Mouse (Mus musculus) liver, embryonic 14.5 days (tissue): ENCODE measurements at regions not wholly inside any gene's neighbourhood (a gene's known extent, or its start where the extent isn't known, plus 50 kb on each side); places are given as distances from the start of the nearest gene placed in this dataset.

ENCODE experiments used
- ATAC-seq: fragments of 200-750 bp; cut with Nextera tagmentation; 2 replicates; pipeline ENCODE4 v1.8.0; 2017; ENCODE audit warnings: moderate number of reproducible peaks, mild to moderate bottlenecking, moderate library complexity; ENCODE audit not compliant: insufficient read depth
- DNase-seq, 3 experiments: peaks; one replicate each; pipeline ENCODE4 v3.0.0-alpha.2; 2012 to 2013; ENCODE audit warnings: low read depth in 3 of 3, low spot score in 3 of 3
- H3K27ac ChIP-seq: fragments of 300-500 bp; sonication (generic); 2 replicates; pipeline ENCODE4 v1.5.1; 2014; ENCODE audit warnings: moderate library complexity, mild to moderate bottlenecking, control low read depth, inconsistent platforms
- H3K27me3 ChIP-seq: fragments of 300-500 bp; sonication (generic); 2 replicates; pipeline ENCODE4 v1.6.1; 2014; ENCODE audit warnings: mild to moderate bottlenecking, low read length, moderate library complexity; ENCODE audit not compliant: control insufficient read depth, insufficient read depth
- H3K36me3 ChIP-seq: fragments of 300-500 bp; sonication (generic); replicated peaks from 2 replicates; pipeline ENCODE4 v1.6.1; 2014; ENCODE audit warnings: low read depth; ENCODE audit not compliant: control insufficient read depth, insufficient read depth
- H3K4me1 ChIP-seq, 2 experiments: fragments of 200-500 bp in 1 of 2; fragments of 300-500 bp in 1 of 2; sonication (generic) in 1 of 2; replicated peaks; 2 replicates each; pipeline ENCODE4 v1.6.1; 2012 to 2014; ENCODE audit warnings: antibody characterized with exemption in 1 of 2, inconsistent platforms in 1 of 2, low read length in 1 of 2; ENCODE audit not compliant: control insufficient read depth in 2 of 2, insufficient read depth in 2 of 2
- H3K4me2 ChIP-seq: fragments of 300-500 bp; sonication (generic); 2 replicates; pipeline ENCODE4 v1.6.1; 2014; ENCODE audit warnings: low read depth, mild to moderate bottlenecking, control low read depth, moderate library complexity
- H3K4me3 ChIP-seq, 2 experiments: fragments of 200-500 bp in 1 of 2; fragments of 300-500 bp in 1 of 2; sonication (generic) in 1 of 2; 2 replicates each; pipeline ENCODE4 v1.5.1; 2012 to 2014; ENCODE audit warnings: low read depth in 2 of 2, low read length in 2 of 2, mild to moderate bottlenecking in 2 of 2, control low read depth in 1 of 2, inconsistent platforms in 1 of 2, moderate library complexity in 1 of 2; ENCODE audit not compliant: insufficient read depth in 1 of 2
- H3K9ac ChIP-seq: fragments of 300-500 bp; sonication (generic); replicated peaks from 2 replicates; pipeline ENCODE4 v1.6.1; 2014; ENCODE audit warnings: mild to moderate bottlenecking, control low read depth, moderate library complexity
- H3K9me3 ChIP-seq: fragments of 300-500 bp; sonication (generic); 2 replicates; pipeline ENCODE4 v1.6.1; 2016; ENCODE audit warnings: low read length, mixed read lengths; ENCODE audit not compliant: control insufficient read depth
- CTCF ChIP-seq: IDR thresholded peaks from 2 replicates; pipeline ENCODE4 v1.5.1; 2016; ENCODE audit warnings: antibody characterized with exemption, low read depth, control low read depth
- EP300 ChIP-seq: IDR thresholded peaks from 2 replicates; pipeline ENCODE4 v1.6.1; 2016; ENCODE audit warnings: antibody characterized with exemption, low read depth
- WGBS: fragments of 180-500 bp; shearing (Covaris S2); extraction: QIAGEN DNeasy Blood & Tissue Kit; methylation state at CpG from one replicate; pipeline ENCODE4 v1.1.7; 2014; ENCODE audit not compliant: insufficient replicate concordance; 5-methylcytosine and 5-hydroxymethylcytosine counted together

GRCm38 (mm10) chr5:51775502-51776145 lies 208.1 kb upstream of the Ppargc1a start:
- DNase-seq (no peak), ATAC-seq (no peak)
- Histone ChIP-seq H3K9ac (no peak overlapping the region), H3K27ac (no peak overlapping the region), H3K36me3 (no peaks in the 10 kb centered on the region), H3K27me3 (no peaks in the 10 kb centered on the region), H3K4me1 (no peaks in the 10 kb centered on the region), H3K9me3 (no peaks in the 10 kb centered on the region), H3K4me3 (no peak overlapping the region), H3K4me2 (no peak overlapping the region)
- WGBS = 76% methylated on average over 9 of the region's 9 CpGs
- TF ChIP-seq EP300 = no peak
- TF ChIP-seq CTCF = no peak

DNA sequence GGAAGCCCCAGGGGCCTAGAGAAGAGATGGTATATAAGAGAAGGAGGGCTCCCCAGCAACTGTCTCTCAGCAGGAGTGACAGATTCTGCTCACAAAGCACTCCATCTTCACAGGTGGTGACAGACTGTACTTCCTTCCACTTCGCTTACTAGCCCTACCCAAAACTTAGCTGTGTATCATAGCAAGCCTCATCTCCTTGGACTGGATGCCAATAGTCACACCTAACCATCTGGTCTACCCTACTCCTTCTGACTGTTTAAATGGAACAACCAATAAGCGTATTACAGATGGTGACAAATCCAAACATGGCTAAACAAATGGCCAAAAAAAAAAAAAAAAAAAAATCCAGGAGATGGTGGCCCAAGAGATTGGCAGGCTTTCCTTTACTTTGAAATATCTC lies 204.1 kb upstream of the Ppargc1a start:
- no peak overlapping the region for H3K27ac ChIP-seq
- TF ChIP-seq EP300 = no peak
- no peak overlapping the region for H3K9ac ChIP-seq
- no peaks in the 10 kb centered on the region for H3K9me3 ChIP-seq
- H3K27me3 ChIP-seq = no peaks in the 10 kb centered on the region
- ATAC-seq (no peak), DNase-seq (no peak)
- H3K4me3 ChIP-seq = no peak overlapping the region
- no peak overlapping the region for H3K4me2 ChIP-seq
- H3K4me1 ChIP-seq = no peaks in the 10 kb centered on the region
- no peaks in the 10 kb centered on the region for H3K36me3 ChIP-seq
- 36% methylated on average over 2 of the region's 2 CpGs for WGBS

- ATAC-seq = no peak
- Histone ChIP-seq H3K36me3 (no peaks in the 10 kb centered on the region), H3K9ac (no peak overlapping the region), H3K9me3 (no peaks in the 10 kb centered on the region), H3K27me3 (no peaks in the 10 kb centered on the region), H3K4me3 (no peak overlapping the region), H3K4me1 (no peaks in the 10 kb centered on the region), H3K4me2 (no peak overlapping the region), H3K27ac (no peak overlapping the region)
- no peak for TF ChIP-seq EP300
- TF ChIP-seq CTCF = no peak
- 61% methylated on average over 3 of the region's 3 CpGs for WGBS
- no peak for DNase-seq
These were observed 198.6 kb upstream of the Ppargc1a start for GRCm38 (mm10) chr5:51766111-51766510.

GRCm38 (mm10) chr5:51764416-51764815 lies 196.9 kb upstream of the Ppargc1a start:
- no peak for DNase-seq
- Histone ChIP-seq H3K4me3 (no peak overlapping the region), H3K4me1 (no peaks in the 10 kb centered on the region), H3K27ac (no peak overlapping the region), H3K9me3 (no peaks in the 10 kb centered on the region), H3K4me2 (no peak overlapping the region), H3K36me3 (no peaks in the 10 kb centered on the region), H3K9ac (no peak overlapping the region), H3K27me3 (no peaks in the 10 kb centered on the region)
- 78% methylated on average over 7 of the region's 7 CpGs for WGBS
- no peak for ATAC-seq
- TF ChIP-seq EP300 (no peak), CTCF (no peak)

- Histone ChIP-seq H3K4me3 (no peak overlapping the region), H3K27ac (no peak overlapping the region), H3K4me1 (no peaks in the 10 kb centered on the region), H3K36me3 (no peaks in the 10 kb centered on the region), H3K9me3 (no peaks in the 10 kb centered on the region), H3K9ac (no peak overlapping the region), H3K27me3 (no peaks in the 10 kb centered on the region), H3K4me2 (no peak overlapping the region)
- ATAC-seq (no peak), DNase-seq (no peak)
- no peak for TF ChIP-seq EP300
- TF ChIP-seq CTCF = no peak
- WGBS = 72% methylated on average over 7 of the region's 7 CpGs
These were observed 196.1 kb upstream of the Ppargc1a start for GRCm38 (mm10) chr5:51763599-51763998.
